Mouse (Mus musculus) hindbrain, embryonic 16.5 days (tissue): ENCODE results near the gene Cdon. TPM values are rescaled to one million over a fixed set of nuclear protein-coding genes. Genes with fewer than 3 reads are reported as not detected.

Experiments used
- ATAC-seq: fragments of 200-750 bp; cut with Nextera tagmentation; 2 replicates; pipeline ENCODE4 v1.8.0; 2017; ENCODE audit warnings: moderate TSS enrichment, moderate library complexity
- H3K27ac ChIP-seq: fragments of 300-500 bp; sonication (generic); 2 replicates; pipeline ENCODE4 v1.5.1; 2014; ENCODE audit warnings: low read depth, mild to moderate bottlenecking, control low read depth, low read length, moderate library complexity
- H3K27me3 ChIP-seq: fragments of 300-500 bp; sonication (generic); replicated peaks from 2 replicates; pipeline ENCODE4 v1.6.1; 2014; ENCODE audit warnings: low read length; ENCODE audit not compliant: control insufficient read depth, insufficient read depth
- H3K36me3 ChIP-seq: fragments of 300-500 bp; sonication (generic); 2 replicates; pipeline ENCODE4 v1.6.1; 2014; ENCODE audit warnings: mild to moderate bottlenecking, low read length, moderate library complexity, mixed read lengths; ENCODE audit not compliant: control insufficient read depth, insufficient read depth
- H3K4me1 ChIP-seq: fragments of 300-500 bp; sonication (generic); 2 replicates; pipeline ENCODE4 v1.6.1; 2014; ENCODE audit warnings: low read depth, low read length; ENCODE audit not compliant: control insufficient read depth, insufficient read depth
- H3K4me2 ChIP-seq: fragments of 300-500 bp; sonication (generic); 2 replicates; pipeline ENCODE4 v1.6.1; 2014; ENCODE audit warnings: mild to moderate bottlenecking, low read length, control low read depth, moderate library complexity
- H3K4me3 ChIP-seq: fragments of 300-500 bp; sonication (generic); 2 replicates; pipeline ENCODE4 v1.5.1; 2014; ENCODE audit warnings: mild to moderate bottlenecking, low read length, control low read depth, moderate library complexity
- H3K9ac ChIP-seq: fragments of 300-500 bp; sonication (generic); 2 replicates; pipeline ENCODE4 v1.6.1; 2014; ENCODE audit warnings: low read depth, mild to moderate bottlenecking, control low read depth, low read length, moderate library complexity
- H3K9me3 ChIP-seq: fragments of 300-500 bp; sonication (generic); 2 replicates; pipeline ENCODE4 v1.6.1; 2014; ENCODE audit warnings: mild to moderate bottlenecking, low read length, moderate library complexity; ENCODE audit not compliant: control insufficient read depth
- WGBS: fragments of 180-500 bp; shearing (Covaris S2); extraction: QIAGEN DNeasy Blood & Tissue Kit; methylation state at CpG from one replicate; pipeline ENCODE4 v1.1.7; 2014; 5-methylcytosine and 5-hydroxymethylcytosine counted together
- polyA plus RNA-seq: library from polyadenylated mRNA; unstranded; fragments of >200 nt; fragmentation: Nextera tagmentation; extraction: Ambion mirVana; gene quantifications from 2 replicates; pipeline ENCODE4 v1.2.1, GENCODE M21; 2015

The Cdon gene
- polyA plus RNA-seq, 1 experiment from 2014 or later: 3.7 TPM

DNA sequence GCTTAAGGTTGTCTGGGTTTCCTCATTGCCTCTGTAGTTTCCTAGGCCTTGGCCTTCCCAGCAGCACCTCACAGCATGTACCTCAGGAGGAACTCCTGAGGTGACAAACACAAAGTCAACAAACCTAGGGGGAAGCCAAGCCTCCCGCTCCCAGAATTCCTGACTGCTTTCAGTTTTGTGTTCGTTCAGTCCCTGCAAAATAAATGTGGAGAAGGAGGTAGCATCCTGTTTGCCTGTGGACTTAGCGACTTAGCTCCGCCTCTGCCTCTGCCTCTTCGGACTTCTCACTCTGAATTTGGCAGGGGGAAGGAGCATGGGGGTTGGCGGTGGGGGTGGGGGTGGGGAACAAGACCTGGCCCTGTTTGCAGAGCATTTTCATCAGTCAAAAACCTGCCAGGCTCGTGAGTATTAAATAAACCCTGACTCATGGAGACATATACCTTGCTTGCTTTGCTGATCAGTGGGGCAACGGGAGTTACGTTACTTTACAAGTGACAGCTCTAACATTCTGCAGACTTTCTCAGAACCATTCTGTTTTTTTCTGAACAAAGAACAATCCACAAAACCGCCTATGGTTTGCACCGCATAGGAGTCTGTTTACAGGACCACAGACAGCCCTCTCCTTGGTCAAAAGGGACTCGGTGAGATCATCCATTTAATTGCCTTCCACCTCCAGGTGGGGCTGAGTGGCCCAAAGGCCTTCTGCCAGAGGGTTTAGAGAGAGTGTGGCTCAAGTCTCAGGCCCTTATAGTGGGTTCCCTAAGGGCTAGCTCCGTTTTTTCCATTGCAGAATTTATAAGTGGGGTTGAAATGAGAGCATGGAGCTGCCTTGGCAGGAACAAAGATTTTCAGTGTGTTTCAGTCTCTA is 15.7 kb upstream of the Cdon start:
- Histone ChIP-seq H3K36me3 (no peaks in the 10 kb centered on the region), H3K4me2 (no peak overlapping the region), H3K9ac (no peak overlapping the region), H3K9me3 (no peaks in the 10 kb centered on the region), H3K4me3 (no peak overlapping the region), H3K27me3 (peaks cover 27% of the 10 kb centered on the region), H3K4me1 (peaks cover 13% of the 10 kb centered on the region), H3K27ac (no peak overlapping the region)
- no peak for ATAC-seq
- 23% methylated on average over 13 of the region's 13 CpGs for WGBS

GRCm38 (mm10) chr9:35411225-35411965 is 9.5 kb upstream of the Cdon start:
- no peak overlapping the region for H3K4me3 ChIP-seq
- WGBS: 60% methylated on average over 11 of the region's 11 CpGs
- H3K27me3 ChIP-seq: peaks cover 15% of the 10 kb centered on the region
- ATAC-seq: no peak
- no peaks in the 10 kb centered on the region for H3K36me3 ChIP-seq
- H3K4me1 ChIP-seq: no peaks in the 10 kb centered on the region
- H3K9ac ChIP-seq: no peak overlapping the region
- no peak overlapping the region for H3K4me2 ChIP-seq
- no peak overlapping the region for H3K27ac ChIP-seq
- no peaks in the 10 kb centered on the region for H3K9me3 ChIP-seq

- ATAC-seq: no peak
- peaks cover 13% of the 10 kb centered on the region for H3K27me3 ChIP-seq
Observed at GRCm38 (mm10) chr9:35411975-35412374, 9.0 kb upstream of the Cdon start.

DNA sequence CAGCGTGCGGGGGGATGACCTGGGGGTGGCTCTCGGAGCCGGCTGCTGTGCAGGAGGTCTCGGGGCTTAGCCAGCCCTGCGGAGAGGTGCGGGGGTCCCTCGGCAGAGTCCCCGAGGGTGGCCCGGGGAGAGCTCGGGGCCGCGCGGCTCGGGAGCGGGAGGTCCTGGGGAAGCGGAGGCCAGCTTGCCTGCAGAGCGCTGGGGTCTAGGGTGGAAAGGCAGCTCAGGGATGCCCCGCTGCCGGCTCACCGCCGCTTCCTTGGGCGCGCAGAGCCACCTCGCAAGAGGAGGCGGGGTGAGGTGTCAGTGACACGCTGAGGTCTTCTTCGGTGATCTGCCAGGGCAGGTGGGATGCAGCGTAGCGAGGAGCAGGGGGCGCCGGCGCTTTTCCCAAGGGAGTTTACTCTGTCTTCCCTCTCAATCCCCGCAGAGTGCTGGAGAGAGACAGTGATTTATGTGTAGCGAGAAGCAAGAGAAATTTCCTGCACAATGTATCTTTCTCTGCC is 855 bp downstream of the Cdon start:
- peak overlapping the region; percentile 71 for H3K4me3 ChIP-seq
- peak overlapping the region; percentile 87 for H3K9ac ChIP-seq
- WGBS: 0% methylated on average over 29 of the region's 35 CpGs
- H3K9me3 ChIP-seq: no peaks in the 10 kb centered on the region
- ATAC-seq: no peak
- no peaks in the 10 kb centered on the region for H3K36me3 ChIP-seq
- peak overlapping the region; percentile 80 for H3K4me2 ChIP-seq
- peak overlapping the region; percentile 88 for H3K27ac ChIP-seq
- H3K4me1 ChIP-seq: peaks cover 25% of the 10 kb centered on the region
- peaks cover 14% of the 10 kb centered on the region for H3K27me3 ChIP-seq

More at GRCm38 (mm10) chr9:35411975-35412374, 9.0 kb upstream of the Cdon start:
- Histone ChIP-seq H3K9me3 (no peaks in the 10 kb centered on the region), H3K36me3 (no peaks in the 10 kb centered on the region), H3K27ac (no peak overlapping the region), H3K4me2 (no peak overlapping the region), H3K9ac (no peak overlapping the region), H3K4me1 (no peaks in the 10 kb centered on the region), H3K4me3 (no peak overlapping the region)
- WGBS: 42% methylated on average over 7 of the region's 7 CpGs

GRCm38 (mm10) chr9:35422405-35422941 is 1.5 kb downstream of the Cdon start:
- peak overlapping the region; percentile 71 for H3K4me3 ChIP-seq
- H3K9ac ChIP-seq: peak overlapping the region; percentile 87
- H3K27ac ChIP-seq: peak overlapping the region; percentile 88
- peaks cover 25% of the 10 kb centered on the region for H3K4me1 ChIP-seq
- H3K27me3 ChIP-seq: peaks cover 14% of the 10 kb centered on the region
- H3K9me3 ChIP-seq: no peaks in the 10 kb centered on the region
- ATAC-seq: no peak
- WGBS: 0% methylated on average over 4 of the region's 4 CpGs
- H3K4me2 ChIP-seq: peak overlapping the region; percentile 80
- no peaks in the 10 kb centered on the region for H3K36me3 ChIP-seq

- Histone ChIP-seq H3K4me1 (peaks cover 27% of the 10 kb centered on the region), H3K36me3 (no peaks in the 10 kb centered on the region), H3K9ac (peak overlapping the region; percentile 41)
Observed at GRCm38 (mm10) chr9:35423265-35423664, 2.3 kb downstream of the Cdon start.

DNA sequence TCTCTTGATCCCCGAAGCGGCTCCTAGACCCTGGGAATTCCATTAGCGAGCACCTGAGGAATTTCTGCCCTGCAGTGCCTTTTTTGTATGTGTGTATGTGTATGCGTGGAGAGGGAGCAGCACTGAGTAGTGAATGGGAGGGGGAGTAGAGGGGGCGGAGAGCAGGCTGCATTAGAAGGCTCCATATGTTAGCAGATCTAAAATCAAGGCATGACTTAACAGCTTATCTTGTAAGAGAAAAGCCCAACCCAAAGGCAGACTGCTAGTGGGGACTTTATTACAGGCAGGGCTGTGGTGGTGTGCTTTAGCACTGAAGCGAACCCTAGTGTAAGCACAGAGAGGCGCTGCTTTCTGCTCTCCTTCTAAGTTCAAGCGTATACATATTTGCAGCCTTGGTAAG is 3.7 kb downstream of the Cdon start:
- Histone ChIP-seq H3K9me3 (no peaks in the 10 kb centered on the region), H3K27ac (peak overlapping the region; percentile 73), H3K27me3 (peaks cover 2% of the 10 kb centered on the region; the same call in 1 of the 2 replicates), H3K9ac (peak overlapping the region; percentile 48; the same call in 1 of the 2 replicates), H3K4me2 (peak overlapping the region; percentile 61), H3K4me1 (peaks cover 27% of the 10 kb centered on the region), H3K4me3 (peak overlapping the region; percentile 34), H3K36me3 (no peaks in the 10 kb centered on the region)
- 3% methylated on average over 8 of the region's 8 CpGs for WGBS
- peak; percentile 12; the same call in 1 of the 2 replicates for ATAC-seq

More at GRCm38 (mm10) chr9:35423265-35423664, 2.3 kb downstream of the Cdon start:
- Histone ChIP-seq H3K9me3 (no peaks in the 10 kb centered on the region), H3K27ac (no peak overlapping the region), H3K4me2 (peak overlapping the region; percentile 80), H3K27me3 (peaks cover 9% of the 10 kb centered on the region), H3K4me3 (peak overlapping the region; percentile 26)
- 13% methylated on average over 4 of the region's 4 CpGs for WGBS
- no peak for ATAC-seq

DNA sequence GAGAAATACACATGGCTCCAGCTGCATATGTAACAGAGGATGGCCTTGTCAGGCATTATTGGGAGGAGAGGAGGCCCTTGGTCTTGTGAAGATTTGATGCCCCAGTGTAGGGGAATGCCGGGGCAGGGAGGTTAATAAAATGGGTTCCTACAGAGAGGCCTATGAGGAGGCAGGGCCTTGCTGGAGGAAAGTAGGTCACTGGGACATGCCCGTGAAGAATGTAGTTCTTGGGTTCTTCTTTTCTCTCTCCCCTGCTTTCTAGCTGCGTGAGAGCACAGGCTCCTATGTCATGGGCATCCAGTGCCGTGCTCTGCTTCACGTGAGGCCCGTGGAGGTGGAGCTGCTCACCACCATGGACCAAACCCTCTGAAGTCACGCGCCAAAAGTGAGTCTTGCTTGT is 9.5 kb downstream of the Cdon start:
- H3K4me2 ChIP-seq: no peak overlapping the region
- H3K36me3 ChIP-seq: no peaks in the 10 kb centered on the region
- no peak overlapping the region for H3K4me3 ChIP-seq
- H3K9ac ChIP-seq: no peak overlapping the region
- no peak for ATAC-seq
- H3K4me1 ChIP-seq: peaks cover 2% of the 10 kb centered on the region; the same call in 1 of the 2 replicates
- H3K27ac ChIP-seq: no peak overlapping the region
- peaks cover 2% of the 10 kb centered on the region; the same call in 1 of the 2 replicates for H3K27me3 ChIP-seq
- H3K9me3 ChIP-seq: no peaks in the 10 kb centered on the region
- 51% methylated on average over 8 of the region's 8 CpGs for WGBS
